Mouse (Mus musculus) fibroblast of lung, adult 2 months (primary cell): ENCODE measurements around the gene Olfr1395.

ENCODE experiments used
- DNase-seq: peaks from one replicate; pipeline ENCODE4 v3.0.0-alpha.2; 2011; ENCODE audit warnings: low read depth

The Olfr1395 gene

GRCm38 (mm10) chr11:49141974-49142373, at the start of gene Olfr1395:
Gene Olfr1395, plus strand, starts transcription at chr11:49142274.
- DNase-seq, result no peak

GRCm38 (mm10) chr11:49092786-49093185, 49.3 kb upstream of the Olfr1395 start:
- DNase-seq, result no peak

GRCm38 (mm10) chr11:49093861-49094660, 48.0 kb upstream of the Olfr1395 start:
- no peak for DNase-seq

GRCm38 (mm10) chr11:49095367-49095766, 46.7 kb upstream of the Olfr1395 start:
- DNase-seq, result no peak

GRCm38 (mm10) chr11:49100409-49100808, 41.7 kb upstream of the Olfr1395 start:
- DNase-seq, result no peak

GRCm38 (mm10) chr11:49101500-49101899, 40.6 kb upstream of the Olfr1395 start:
- no peak for DNase-seq

- no peak for DNase-seq
Measured at GRCm38 (mm10) chr11:49103047-49103693, 38.9 kb upstream of the Olfr1395 start.

GRCm38 (mm10) chr11:49105752-49106151, 36.3 kb upstream of the Olfr1395 start:
- no peak for DNase-seq

- no peak for DNase-seq
Measured at GRCm38 (mm10) chr11:49107650-49108537, 34.2 kb upstream of the Olfr1395 start.

GRCm38 (mm10) chr11:49108833-49109232, 33.2 kb upstream of the Olfr1395 start:
- DNase-seq, result no peak

GRCm38 (mm10) chr11:49111000-49111399, 31.1 kb upstream of the Olfr1395 start:
- DNase-seq, result no peak

- DNase-seq, result no peak
Measured at GRCm38 (mm10) chr11:49112624-49113219, 29.4 kb upstream of the Olfr1395 start.

- DNase-seq, result no peak
Measured at GRCm38 (mm10) chr11:49114158-49114557, 27.9 kb upstream of the Olfr1395 start.

GRCm38 (mm10) chr11:49114774-49115173, 27.3 kb upstream of the Olfr1395 start, which contains the start of gene Olfr1396:
Gene Olfr1396, minus strand, starts transcription at chr11:49114874.
- DNase-seq, result no peak

- no peak for DNase-seq
Measured at GRCm38 (mm10) chr11:49119635-49120034, 22.4 kb upstream of the Olfr1395 start.

- no peak for DNase-seq
Measured at GRCm38 (mm10) chr11:49124169-49124568, 17.9 kb upstream of the Olfr1395 start.

- DNase-seq, result no peak
Measured at GRCm38 (mm10) chr11:49154077-49154476, 12.0 kb downstream of the Olfr1395 start, which contains the start of gene Olfr1394. Gene Olfr1394, plus strand, starts transcription at chr11:49154377.

GRCm38 (mm10) chr11:49156821-49157814, 15.0 kb downstream of the Olfr1395 start:
- no peak for DNase-seq

- no peak for DNase-seq
Measured at GRCm38 (mm10) chr11:49168839-49169611, 27.0 kb downstream of the Olfr1395 start.

- DNase-seq, result no peak
Measured at GRCm38 (mm10) chr11:49170576-49170975, 28.5 kb downstream of the Olfr1395 start.
